ENCODE assay signal across 8 mouse cellular contexts in the genomic region with DNA sequence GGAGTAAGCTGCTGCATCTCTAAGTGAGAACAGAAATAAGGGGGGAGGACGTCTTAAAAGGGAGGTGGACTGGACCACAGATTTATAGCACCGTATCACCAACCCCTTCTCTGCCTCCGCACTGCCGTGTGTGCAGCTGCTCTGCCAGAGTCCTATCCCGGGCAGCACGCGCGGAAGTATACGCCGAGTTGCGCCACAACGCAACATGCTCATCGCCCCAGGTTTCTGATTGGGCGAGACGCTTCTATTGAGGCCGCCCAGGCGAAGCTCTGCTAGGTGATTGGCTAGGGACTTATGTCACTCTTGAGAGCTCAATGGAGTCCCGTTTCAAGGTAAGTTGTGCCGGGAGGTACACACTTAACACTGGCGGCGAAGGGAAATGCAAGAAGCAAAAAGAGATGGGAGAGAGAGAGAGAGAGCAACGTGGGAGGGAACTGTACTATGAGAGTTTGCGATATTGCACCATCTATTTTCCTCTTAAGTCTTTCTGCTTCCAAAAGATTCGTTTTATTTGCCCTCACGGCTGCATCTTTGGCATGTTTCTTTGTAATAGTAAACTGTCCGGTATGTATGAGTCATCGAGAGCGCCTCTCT. TPM values are rescaled to one million over a fixed set of nuclear protein-coding genes. Genes with fewer than 3 reads are reported as not detected.
DNase-seq lines count a peak whose midpoint lies in the region; ATAC-seq lines count a peak whose summit lies in the region.

No protein-coding gene starts in this region.

- no peak overlapping the region for H3K9ac ChIP-seq in heart, embryonic 12.5 days
- peak overlapping the region; percentile 31; the same call in 1 of the 2 replicates for H3K9ac ChIP-seq in kidney, embryonic 14.5 days (ENCODE audit: low read depth, low read length)
- peak overlapping the region; percentile 44; the same call in 1 of the 2 replicates for H3K9ac ChIP-seq in limb, embryonic 12.5 days (replicated peaks)
- peak overlapping the region; percentile 91 for H3K9ac ChIP-seq in midbrain, embryonic 13.5 days (replicated peaks)
- H3K9ac ChIP-seq in stomach, embryonic 15.5 days, result no peak overlapping the region

- DNase-seq in CD4-positive helper T cell, adult 2 months (ENCODE audit: low read depth, low spot score), result peak; percentile 57
- peak; percentile 64 for DNase-seq in c-Kit-positive CD71-negative TER-119-negative erythroid progenitor cells, embryonic 14.5 days (ENCODE audit: low read depth)
- DNase-seq in forebrain, embryonic 10.5 days (ENCODE audit: extremely low spot score, low spot score), result peak; percentile 96

- ATAC-seq in heart, embryonic 12.5 days (ENCODE audit: insufficient number of reproducible peaks, low FRiP score), result peak; percentile 96
- peak; percentile 96 for ATAC-seq in kidney, embryonic 14.5 days (ENCODE audit: low FRiP score, low TSS enrichment)
- peak; percentile 97 for ATAC-seq in limb, embryonic 12.5 days (ENCODE audit: insufficient number of reproducible peaks, insufficient read depth, low FRiP score, low TSS enrichment, low read depth)
- ATAC-seq in midbrain, embryonic 13.5 days, result peak; percentile 94
- peak; percentile 96 for ATAC-seq in stomach, embryonic 15.5 days (ENCODE audit: insufficient read depth, low FRiP score, low read depth)

- peak overlapping the region; percentile 84 for H3K4me3 ChIP-seq in forebrain, embryonic 10.5 days
- peak overlapping the region; percentile 59 for H3K4me3 ChIP-seq in heart, embryonic 12.5 days
- H3K4me3 ChIP-seq in kidney, embryonic 14.5 days (ENCODE audit: low read length), result peak overlapping the region; percentile 48
- H3K4me3 ChIP-seq in limb, embryonic 12.5 days (replicated peaks), result peak overlapping the region; percentile 48
- peak overlapping the region; percentile 63 for H3K4me3 ChIP-seq in midbrain, embryonic 13.5 days (replicated peaks)
- H3K4me3 ChIP-seq in stomach, embryonic 15.5 days (replicated peaks), result peak overlapping the region; percentile 48

- no peaks in the 10 kb centered on the region for H3K36me3 ChIP-seq in forebrain, embryonic 10.5 days (replicated peaks)
- no peaks in the 10 kb centered on the region for H3K36me3 ChIP-seq in heart, embryonic 12.5 days
- H3K36me3 ChIP-seq in kidney, embryonic 14.5 days (ENCODE audit: control insufficient read depth, insufficient read depth, low read length), result no peaks in the 10 kb centered on the region
- no peaks in the 10 kb centered on the region for H3K36me3 ChIP-seq in limb, embryonic 12.5 days
- H3K36me3 ChIP-seq in midbrain, embryonic 13.5 days, result no peaks in the 10 kb centered on the region
- H3K36me3 ChIP-seq in stomach, embryonic 15.5 days, result no peaks in the 10 kb centered on the region

- peaks cover 61% of the 10 kb centered on the region for H3K27me3 ChIP-seq in forebrain, embryonic 10.5 days (ENCODE audit: poor library complexity, severe bottlenecking)
- H3K27me3 ChIP-seq in heart, embryonic 12.5 days (replicated peaks), result peaks cover 52% of the 10 kb centered on the region
- H3K27me3 ChIP-seq in kidney, embryonic 14.5 days (ENCODE audit: control insufficient read depth, insufficient read depth, low read length), result peaks cover 58% of the 10 kb centered on the region
- peaks cover 61% of the 10 kb centered on the region for H3K27me3 ChIP-seq in limb, embryonic 12.5 days
- no peaks in the 10 kb centered on the region for H3K27me3 ChIP-seq in midbrain, embryonic 13.5 days
- H3K27me3 ChIP-seq in stomach, embryonic 15.5 days (replicated peaks), result peaks cover 52% of the 10 kb centered on the region

- peaks cover 57% of the 10 kb centered on the region for H3K4me1 ChIP-seq in forebrain, embryonic 10.5 days
- peaks cover 29% of the 10 kb centered on the region for H3K4me1 ChIP-seq in heart, embryonic 12.5 days (replicated peaks)
- H3K4me1 ChIP-seq in kidney, embryonic 14.5 days (ENCODE audit: control insufficient read depth, insufficient read depth, low read length), result peaks cover 13% of the 10 kb centered on the region; the same call in 1 of the 2 replicates
- H3K4me1 ChIP-seq in limb, embryonic 12.5 days (replicated peaks), result peaks cover 22% of the 10 kb centered on the region
- peaks cover 45% of the 10 kb centered on the region for H3K4me1 ChIP-seq in midbrain, embryonic 13.5 days (replicated peaks)
- peaks cover 23% of the 10 kb centered on the region; the same call in 1 of the 2 replicates for H3K4me1 ChIP-seq in stomach, embryonic 15.5 days

- peak overlapping the region; percentile 87 for H3K27ac ChIP-seq in forebrain, embryonic 10.5 days
- H3K27ac ChIP-seq in heart, embryonic 12.5 days (ENCODE audit: poor library complexity, severe bottlenecking), result no peak overlapping the region
- no peak overlapping the region for H3K27ac ChIP-seq in kidney, embryonic 14.5 days (ENCODE audit: low read depth, low read length)
- no peak overlapping the region for H3K27ac ChIP-seq in limb, embryonic 12.5 days
- H3K27ac ChIP-seq in midbrain, embryonic 13.5 days, result peak overlapping the region; percentile 97
- H3K27ac ChIP-seq in stomach, embryonic 15.5 days, result no peak overlapping the region

- under 1% methylated on average over 28 of the region's 28 CpGs for WGBS in forebrain, embryonic 10.5 days
- WGBS in heart, embryonic 12.5 days, result under 1% methylated on average over 28 of the region's 28 CpGs
- under 1% methylated on average over 28 of the region's 28 CpGs for WGBS in kidney, embryonic 14.5 days
- under 1% methylated on average over 28 of the region's 28 CpGs for WGBS in limb, embryonic 12.5 days
- under 1% methylated on average over 28 of the region's 28 CpGs for WGBS in midbrain, embryonic 13.5 days
- under 1% methylated on average over 28 of the region's 28 CpGs for WGBS in stomach, embryonic 15.5 days

- H3K9me3 ChIP-seq in forebrain, embryonic 10.5 days, result no peaks in the 10 kb centered on the region
- H3K9me3 ChIP-seq in heart, embryonic 12.5 days (replicated peaks), result no peaks in the 10 kb centered on the region
- no peaks in the 10 kb centered on the region for H3K9me3 ChIP-seq in kidney, embryonic 14.5 days (ENCODE audit: control insufficient read depth, low read length)
- H3K9me3 ChIP-seq in limb, embryonic 12.5 days, result no peaks in the 10 kb centered on the region
- no peaks in the 10 kb centered on the region for H3K9me3 ChIP-seq in midbrain, embryonic 13.5 days
- H3K9me3 ChIP-seq in stomach, embryonic 15.5 days, result no peaks in the 10 kb centered on the region

- H3K4me2 ChIP-seq in heart, embryonic 12.5 days, result peak overlapping the region; percentile 87
- peak overlapping the region; percentile 73 for H3K4me2 ChIP-seq in kidney, embryonic 14.5 days (replicated peaks; ENCODE audit: low read depth, low read length)
- H3K4me2 ChIP-seq in limb, embryonic 12.5 days, result peak overlapping the region; percentile 80
- peak overlapping the region; percentile 95 for H3K4me2 ChIP-seq in midbrain, embryonic 13.5 days (replicated peaks)
- H3K4me2 ChIP-seq in stomach, embryonic 15.5 days, result peak overlapping the region; percentile 77

RNA-seq across cellular contexts. Expression of gene Elavl2, which starts 24.2 kb away (rescaled TPM):
- polyA plus RNA-seq in forebrain, embryonic 10.5 days (2016; fragmentation: Nextera tagmentation; extraction: Ambion mirVana), result 29.5 and 32.5 TPM in 2 replicates
- polyA plus RNA-seq in heart, embryonic 12.5 days (2016; fragmentation: Nextera tagmentation; extraction: Ambion mirVana), result 1.9 and 2.4 TPM in 2 replicates
- polyA plus RNA-seq in kidney, embryonic 14.5 days (2014; fragmentation: Nextera tagmentation; extraction: Ambion mirVana), result 2.7 and 3.7 TPM in 2 replicates
- 3.8 and 4.7 TPM in 2 replicates for polyA plus RNA-seq in limb, embryonic 12.5 days (2016; fragmentation: Nextera tagmentation; extraction: Ambion mirVana)
- 128 and 135 TPM in 2 replicates for polyA plus RNA-seq in midbrain, embryonic 13.5 days (2015; fragmentation: Nextera tagmentation; extraction: Ambion mirVana)
- polyA plus RNA-seq in stomach, embryonic 15.5 days (2015; fragmentation: Nextera tagmentation; extraction: Ambion mirVana), result 5.4 and 5.6 TPM in 2 replicates

Comparison
In these comparisons a context has a peak if more than half of its experiments do, and no peak if none do; other contexts are left out.
1. H3K27ac ChIP-seq: peak in forebrain, embryonic 10.5 days (single experiment) and midbrain, embryonic 13.5 days (single experiment); none in heart, embryonic 12.5 days (single experiment), kidney, embryonic 14.5 days (single experiment), limb, embryonic 12.5 days (single experiment) and stomach, embryonic 15.5 days (single experiment).
2. H3K9ac ChIP-seq: peak in kidney, embryonic 14.5 days (single experiment), limb, embryonic 12.5 days (single experiment) and midbrain, embryonic 13.5 days (single experiment); none in heart, embryonic 12.5 days (single experiment) and stomach, embryonic 15.5 days (single experiment).
3. Peak in every context shown above with its lines, with median percentiles within 50 percentile points of each other: DNase-seq, H3K4me3 ChIP-seq, ATAC-seq and H3K4me2 ChIP-seq.